Mouse (Mus musculus): ENCODE measurements at regions not wholly inside any gene's neighbourhood (a gene's known extent, or its start where the extent isn't known, plus 50 kb on each side); places are given as distances from the start of the nearest gene placed in this dataset.

- TF ChIP-seq EP300 (optimal IDR thresholded peaks at IDR 0.05) (no peak), CTCF (IDR thresholded peaks at IDR 0.05; ENCODE audit: low read depth) (no peak)
These were observed 2426.6 kb downstream of the Pcdh9 start for GRCm38 (mm10) chr14:91463910-91464309.
